Mouse (Mus musculus): ENCODE data around the gene Cux2.
A peak's percentile ranks its signal among the peaks of the same experiment; 100 is the strongest.

Cux2 gene

DNA sequence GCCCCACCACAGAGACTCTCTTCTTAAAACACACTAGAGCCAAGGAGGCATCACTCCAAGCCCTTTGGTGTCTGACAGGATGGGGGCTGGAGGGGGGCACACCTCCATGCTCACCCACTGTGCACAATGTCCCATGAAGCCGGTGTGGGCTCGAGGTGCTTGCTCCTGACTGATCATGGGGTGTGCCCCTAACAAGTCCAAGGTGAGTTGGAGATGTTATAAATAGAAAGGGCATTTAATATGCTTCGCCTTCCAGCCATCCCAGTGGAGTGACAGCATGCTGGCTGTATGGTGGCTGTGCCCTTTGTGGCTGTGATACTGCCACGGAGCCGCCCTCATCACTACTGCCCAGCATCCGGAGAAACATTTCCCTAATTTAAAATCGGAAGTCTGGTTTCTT lies 87.5 kb downstream of the Cux2 start:
- no peak for DNase-seq (ENCODE audit: low spot score)

DNA sequence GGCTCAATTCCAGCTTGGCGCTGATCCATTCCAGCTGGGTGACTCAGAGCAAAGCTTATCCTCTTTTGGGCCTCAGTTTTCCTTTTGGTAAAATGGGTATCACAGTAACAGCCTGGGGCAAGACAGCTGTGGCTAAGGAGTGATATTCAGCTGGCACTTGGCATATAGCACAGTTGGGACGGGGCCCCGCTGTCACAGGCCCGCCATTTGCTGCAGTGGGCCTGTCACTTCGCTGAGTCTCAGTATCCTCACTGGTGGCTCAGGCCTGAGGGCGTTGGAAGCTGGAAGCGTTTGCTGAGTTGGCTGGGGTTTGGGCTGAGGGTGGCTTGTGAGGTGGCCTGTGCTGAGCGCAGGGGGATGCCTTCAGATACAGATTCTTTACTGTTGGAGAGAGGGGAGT lies 88.6 kb downstream of the Cux2 start:
- no peak for DNase-seq (ENCODE audit: low spot score)

DNA sequence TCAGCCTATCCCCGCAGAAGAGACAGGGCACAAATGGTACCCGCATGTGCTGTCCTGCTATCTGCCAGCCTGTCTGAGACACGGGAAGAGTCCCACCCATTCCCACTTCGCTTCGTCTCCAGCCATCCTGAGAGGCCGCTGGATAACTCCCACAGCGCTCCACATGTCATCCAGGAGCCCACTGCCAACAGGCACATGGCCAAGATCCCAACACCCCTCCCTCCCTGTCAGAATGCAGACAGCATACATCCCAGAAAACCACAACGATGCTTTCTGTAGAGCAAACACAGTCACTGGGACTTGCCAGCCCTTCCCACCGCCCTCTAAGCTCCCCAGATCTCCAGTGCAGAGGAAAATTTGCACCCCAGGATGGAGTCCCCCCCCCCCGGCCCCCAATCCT lies 90.2 kb downstream of the Cux2 start:
- DNase-seq (ENCODE audit: low spot score) = no peak

DNA sequence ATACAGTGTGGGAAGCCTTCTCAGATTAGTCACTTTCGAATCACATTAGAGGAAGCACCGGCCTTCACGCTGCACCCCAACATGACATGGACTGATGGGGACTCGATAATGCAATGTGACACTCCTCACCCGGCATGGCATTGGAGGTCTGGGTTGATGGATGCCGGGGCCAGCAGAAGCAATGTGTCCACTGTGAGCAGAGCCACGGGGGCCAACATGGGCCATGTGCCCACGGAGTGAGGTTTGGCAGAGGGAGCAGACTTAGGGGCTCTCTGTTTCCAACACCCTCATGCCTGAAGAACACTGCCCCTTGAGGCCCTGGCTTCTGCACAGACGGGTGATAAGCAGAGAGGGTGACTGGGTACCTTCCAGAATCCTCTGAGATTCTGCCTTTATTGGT lies 91.4 kb downstream of the Cux2 start:
- no peak for DNase-seq (ENCODE audit: low spot score)

DNA sequence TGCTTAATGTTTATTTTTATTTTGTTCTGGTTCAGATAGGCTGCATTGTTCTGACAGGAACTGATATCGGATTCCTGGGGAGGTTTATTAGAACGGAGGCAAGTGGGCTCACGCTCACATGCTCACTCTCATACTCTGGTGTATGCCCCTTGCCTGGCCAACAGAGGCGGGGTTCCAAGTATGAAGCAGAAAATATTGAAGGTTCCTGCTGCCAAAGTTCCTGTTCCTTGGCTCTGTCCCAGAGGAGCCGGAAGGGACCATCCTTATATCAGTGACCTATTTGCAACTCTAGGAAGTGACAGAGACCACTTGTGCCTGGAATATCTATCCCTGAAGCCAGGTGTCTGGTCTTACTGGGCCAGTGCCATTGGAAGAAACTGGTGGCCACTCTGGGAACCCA lies 94.1 kb downstream of the Cux2 start:
- no peak for DNase-seq (ENCODE audit: low spot score)

DNA sequence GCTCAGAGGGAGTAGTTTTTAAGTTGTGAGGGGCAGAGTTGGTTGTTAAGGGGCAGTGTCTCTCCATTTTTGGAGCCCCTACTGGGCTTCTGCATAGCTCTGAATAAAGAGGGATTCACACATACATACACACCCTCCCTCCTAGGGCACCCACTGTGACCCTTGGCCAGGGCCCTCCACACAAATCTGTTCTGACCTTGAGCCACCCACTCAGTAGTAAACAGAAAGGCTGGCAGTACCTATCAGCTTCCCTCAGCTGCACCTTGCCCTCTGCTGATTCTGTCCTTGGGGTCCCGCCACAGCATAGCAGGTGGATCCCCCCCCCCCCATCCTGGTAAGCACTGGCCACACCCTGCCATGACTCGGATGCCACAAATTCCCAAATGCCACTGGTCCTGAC lies 99.7 kb downstream of the Cux2 start:
- no peak for DNase-seq (ENCODE audit: low spot score)

DNA sequence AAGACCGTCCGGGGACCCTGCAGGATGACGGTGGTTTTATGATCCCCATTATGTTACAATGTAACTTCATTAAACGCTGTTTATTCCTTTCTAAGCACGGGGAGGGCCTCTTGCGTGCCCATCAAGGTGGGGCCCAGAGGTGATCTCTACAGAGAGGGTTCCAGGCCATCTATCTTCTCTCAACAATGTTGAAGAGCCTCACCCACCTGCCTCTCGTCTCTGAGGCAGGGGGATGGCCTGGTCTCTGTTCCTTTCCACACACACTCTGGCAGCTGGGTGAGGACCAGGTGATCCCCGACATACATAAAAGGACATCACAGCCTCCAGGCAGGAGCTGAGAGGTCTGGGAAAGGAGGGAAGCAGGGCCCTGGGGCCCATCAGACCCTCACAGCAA lies 100.9 kb downstream of the Cux2 start:
- no peak for DNase-seq (ENCODE audit: low spot score)

DNA sequence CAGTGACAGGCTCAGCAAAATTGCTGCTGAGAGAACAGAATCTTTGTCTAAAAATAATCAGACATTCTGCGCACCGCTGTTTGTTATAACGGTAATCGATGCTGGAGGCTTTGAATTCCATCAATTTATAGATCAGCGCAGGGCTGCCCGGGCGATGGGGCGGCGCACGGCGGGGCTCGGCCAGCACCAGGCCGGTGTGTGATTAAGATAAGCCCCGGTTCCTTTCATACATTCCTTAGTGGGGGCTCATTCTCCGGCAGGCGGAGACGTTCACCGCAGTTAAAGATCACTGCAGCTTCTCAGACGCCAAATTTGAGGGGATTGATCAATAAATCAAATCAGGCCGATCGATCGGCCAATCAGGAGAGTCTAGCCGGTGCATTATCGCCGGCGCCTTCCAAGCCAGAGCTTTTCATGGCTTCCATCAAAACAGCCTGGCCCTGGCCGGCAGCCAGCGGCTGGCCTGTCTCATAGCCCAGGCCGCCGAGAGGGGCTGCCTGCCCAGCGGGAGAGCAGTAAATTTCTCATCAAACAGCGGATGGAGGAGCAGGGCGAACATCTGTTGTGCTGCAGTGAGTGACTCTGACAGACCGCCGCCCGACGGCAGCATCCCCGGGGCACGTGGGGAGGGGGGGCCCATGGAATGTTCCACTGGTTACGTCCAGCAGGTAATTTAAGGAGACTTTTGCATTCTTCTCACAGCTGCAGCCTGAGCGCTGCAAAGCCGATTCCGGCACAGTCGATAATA lies 101.4 kb downstream of the Cux2 start:
- no peak for DNase-seq (ENCODE audit: low spot score)

DNA sequence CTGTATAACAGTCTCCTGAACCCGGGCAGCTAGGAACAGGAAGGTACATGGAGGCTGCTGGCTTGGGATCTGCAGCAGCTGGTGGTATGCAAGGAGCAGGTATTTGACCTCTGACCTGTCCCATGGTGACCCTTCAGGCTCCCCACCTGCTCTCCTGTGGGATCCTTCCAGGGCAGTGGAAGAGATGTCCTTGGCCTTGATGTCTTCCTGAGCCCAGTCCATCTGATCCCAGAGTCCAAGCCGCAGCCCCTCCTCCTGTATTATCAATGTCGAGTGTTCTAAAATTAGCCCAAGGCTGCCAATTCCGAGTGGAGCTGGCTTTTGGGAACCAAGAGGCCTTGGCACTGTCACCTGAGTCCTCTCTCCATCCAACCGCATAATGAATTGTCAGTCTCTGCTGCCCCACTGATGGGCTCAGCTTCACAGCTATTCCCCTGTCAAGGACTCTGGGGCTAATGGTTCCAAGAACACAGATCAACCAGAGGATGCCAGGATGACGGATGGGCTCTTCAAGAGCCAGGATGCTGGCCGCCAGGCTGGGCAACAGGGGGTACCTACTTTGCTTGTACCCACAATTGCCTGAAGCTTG lies 103.2 kb downstream of the Cux2 start:
- no peak for DNase-seq (ENCODE audit: low spot score)

DNA sequence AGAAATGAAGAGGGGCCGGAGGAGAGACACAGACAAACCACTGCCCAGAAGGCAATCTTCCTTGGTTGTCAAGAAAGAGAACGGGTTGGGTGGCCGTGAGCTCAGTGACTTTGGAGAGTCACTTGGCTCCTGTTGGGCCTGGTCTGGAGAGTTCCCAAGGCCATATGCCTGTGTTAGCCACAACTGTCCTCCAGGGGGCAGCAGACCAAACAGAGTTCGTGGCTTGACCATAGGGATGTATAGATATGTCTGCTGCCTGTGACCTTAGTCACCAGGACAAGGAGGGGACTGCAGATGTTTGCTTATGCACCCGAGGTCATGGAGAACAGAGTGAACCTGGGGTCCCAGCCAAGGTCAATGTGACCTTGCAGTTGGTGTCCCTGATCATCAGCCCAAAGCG lies 104.1 kb downstream of the Cux2 start:
- no peak for DNase-seq (ENCODE audit: low spot score)

DNA sequence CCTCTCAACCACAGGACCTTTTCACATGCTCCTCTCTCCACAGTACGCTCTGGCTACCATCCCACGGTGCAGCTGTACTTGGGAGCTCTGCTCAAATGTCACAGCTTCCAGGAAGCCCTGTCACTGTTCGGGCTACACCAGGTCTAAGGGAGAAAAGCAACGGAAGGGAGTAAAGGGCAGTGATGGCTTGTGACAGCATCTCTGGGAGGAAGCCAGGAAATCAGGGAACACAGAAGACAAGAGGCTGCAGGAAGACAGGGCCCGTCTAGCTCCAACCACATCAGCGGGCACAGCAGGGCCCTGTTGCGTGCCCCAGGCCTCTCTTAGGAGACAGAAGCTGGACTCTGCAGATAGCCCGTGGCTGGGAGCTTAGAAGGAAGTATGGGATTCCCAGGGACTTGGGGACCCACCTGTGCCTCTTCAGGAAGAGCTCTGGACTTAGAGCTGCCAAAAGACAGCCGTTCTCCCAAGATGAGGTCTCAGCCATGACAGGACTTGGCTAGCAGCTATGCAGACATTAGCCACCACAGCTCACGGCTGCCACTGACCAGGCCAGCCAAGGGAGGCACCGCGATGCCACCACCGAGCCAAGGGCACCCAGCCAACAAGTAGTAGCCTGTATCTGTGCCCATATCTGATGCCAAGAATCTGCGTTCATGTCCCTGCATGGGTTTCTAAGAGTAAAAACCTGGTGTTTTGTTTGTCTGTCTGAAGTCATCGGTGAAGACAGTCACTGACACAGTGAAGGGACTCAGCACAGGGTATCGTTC lies 105.7 kb downstream of the Cux2 start:
- DNase-seq (ENCODE audit: low spot score) = no peak

DNA sequence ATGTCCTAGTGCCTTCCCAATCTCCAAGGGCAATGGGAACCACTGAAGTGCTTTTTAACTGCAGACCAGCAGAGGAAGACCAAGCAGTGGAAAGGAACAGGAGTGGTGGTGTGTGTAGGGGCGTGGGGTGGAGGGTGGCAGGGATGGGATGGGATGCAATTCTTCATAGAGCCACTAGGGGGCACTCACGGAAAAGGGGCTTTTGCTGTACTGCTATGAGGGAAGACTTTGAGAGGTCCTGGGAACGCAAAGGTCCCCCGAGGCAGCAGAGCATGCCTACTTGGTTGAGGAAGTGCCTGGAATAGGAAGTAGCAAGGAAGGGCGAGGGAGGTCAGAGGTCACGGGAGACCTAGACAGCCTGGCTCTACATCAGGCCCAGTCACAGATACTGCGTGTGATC lies 106.4 kb downstream of the Cux2 start:
- DNase-seq (ENCODE audit: low spot score) = no peak

DNA sequence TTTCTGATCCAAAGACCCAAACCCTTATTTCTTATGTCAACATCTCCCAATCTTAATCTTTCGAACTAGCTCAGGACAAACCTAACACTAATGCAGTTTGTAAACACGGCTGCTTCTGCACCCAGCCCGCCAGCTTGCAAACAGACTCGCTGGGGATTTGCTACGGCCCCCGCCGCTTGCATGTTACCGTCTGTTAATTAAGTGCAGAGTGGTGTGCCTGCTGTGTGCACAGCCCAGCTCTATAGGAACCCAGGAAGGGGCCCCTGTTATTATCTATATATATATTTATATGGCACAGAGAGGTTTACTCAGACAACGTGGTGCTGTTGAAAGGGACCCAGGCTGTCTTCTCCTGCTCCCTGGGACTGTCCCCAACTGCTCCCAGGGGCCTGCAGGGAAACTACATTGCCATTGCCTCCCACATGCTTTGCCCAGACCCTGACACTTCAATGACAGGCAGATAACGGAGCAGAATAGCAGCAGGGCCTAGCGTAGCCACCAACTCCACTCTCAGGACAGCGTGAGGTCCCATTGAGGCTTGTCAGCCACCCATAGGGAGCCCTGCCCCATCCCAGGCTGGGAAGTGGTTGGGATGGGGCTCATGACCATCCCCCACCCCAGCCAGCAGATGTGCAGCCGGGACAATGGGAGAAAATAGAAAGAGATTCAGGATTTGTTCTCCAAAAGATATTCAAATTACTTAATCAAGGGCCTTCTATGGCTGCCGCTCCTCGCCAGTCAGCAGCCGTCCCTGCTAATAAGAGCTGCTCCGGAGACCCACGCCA lies 111.6 kb downstream of the Cux2 start:
- DNase-seq (ENCODE audit: low spot score) = no peak

DNA sequence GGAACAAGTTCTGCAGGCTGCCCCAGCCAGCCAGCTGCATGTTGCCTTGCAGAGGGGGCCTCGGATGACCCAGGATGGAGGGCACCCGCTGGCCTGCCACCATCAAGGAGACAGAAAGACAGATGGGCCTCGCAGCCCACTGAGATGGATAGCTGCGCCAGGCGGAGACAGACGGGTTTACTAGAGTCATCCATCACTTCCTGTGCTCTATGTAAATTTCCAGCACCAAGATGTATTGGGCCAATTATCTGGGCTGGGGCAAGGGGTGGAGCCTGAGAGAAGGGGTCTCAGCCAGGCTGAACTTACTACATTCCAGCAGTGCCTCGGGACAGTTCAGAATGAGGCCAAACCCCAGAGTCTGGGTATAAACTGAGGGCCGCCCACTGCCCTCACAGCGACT lies 119.6 kb downstream of the Cux2 start:
- DNase-seq (ENCODE audit: low spot score) = no peak

DNA sequence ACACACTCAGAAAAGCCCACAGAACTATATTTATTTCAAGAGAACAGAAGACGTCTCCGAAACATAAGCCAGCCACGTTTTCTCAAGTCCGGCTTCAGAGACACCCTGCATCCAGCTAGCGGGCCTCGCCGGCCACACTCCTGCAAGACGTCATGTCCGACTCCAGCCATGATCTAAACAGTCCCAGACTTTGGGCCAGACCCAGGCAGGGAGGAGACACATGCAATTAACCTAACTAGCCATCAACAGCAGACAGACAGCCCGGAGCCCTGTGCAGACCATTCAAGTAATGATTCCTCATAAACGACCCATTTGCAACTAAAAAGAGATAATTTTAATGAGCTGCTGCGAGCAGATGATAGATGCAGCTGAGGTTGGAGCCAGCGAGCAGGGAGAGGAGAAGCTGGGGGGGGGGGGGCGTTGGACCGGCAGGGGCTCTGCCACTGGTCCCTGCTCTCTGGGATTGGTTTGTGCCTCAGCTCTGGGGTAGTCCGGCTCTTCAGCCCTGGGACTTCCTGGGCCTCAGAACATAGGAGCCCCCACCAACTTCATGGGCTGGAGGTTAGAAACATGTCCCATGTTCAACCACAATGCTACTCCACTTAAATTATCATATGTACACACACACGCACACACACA lies 121.4 kb downstream of the Cux2 start:
- DNase-seq (ENCODE audit: low spot score) = no peak

DNA sequence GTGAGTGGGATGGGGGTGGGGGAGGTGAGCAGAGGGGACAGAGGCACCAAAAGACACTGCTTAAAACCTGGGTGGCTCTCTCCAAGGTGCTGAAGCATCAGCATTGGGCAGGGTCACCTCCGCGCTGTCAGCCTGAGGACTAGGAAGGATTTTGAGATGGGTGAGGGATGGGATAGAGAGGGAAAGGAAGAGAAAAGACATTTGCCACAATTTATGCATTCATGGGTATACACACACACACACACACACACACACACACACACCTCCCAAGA lies 123.4 kb downstream of the Cux2 start:
- DNase-seq (ENCODE audit: low spot score) = no peak

DNA sequence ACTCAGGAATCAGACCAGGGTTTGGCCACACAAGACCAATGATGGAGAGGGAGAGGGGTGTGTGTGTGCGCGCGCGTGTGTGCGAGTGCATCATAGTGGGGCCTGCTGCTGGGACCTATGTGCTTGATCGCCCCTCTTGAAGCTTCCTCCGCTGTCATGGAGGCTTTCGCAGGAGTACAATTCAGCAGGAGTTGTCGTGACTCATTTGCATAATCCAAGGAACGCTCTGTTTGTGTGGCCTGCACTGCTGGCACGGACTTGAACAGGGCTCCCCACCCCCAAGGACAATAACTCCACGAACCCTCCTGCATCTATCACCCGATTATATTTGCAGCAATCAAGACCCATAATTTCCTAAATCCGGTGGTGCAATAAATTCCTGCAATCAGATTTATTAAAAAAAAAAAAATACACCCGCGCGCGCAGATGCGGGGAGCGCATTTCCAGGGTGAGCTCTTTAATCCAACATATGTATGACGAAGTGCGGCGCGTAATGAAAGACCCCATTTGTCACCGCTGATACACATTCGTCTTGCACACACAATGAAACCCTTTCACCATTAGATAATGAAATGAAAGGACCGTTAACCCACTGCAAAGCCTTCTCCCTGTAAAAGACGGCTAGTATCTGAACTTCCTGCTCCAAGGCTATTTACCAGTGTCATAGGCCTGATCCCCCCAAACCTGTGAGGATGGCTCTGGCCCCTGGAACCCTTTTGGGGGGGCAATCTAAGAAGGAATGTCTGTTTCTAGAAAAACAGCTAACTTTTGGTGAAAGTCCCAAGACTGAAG lies 124.0 kb downstream of the Cux2 start:
- DNase-seq (ENCODE audit: low spot score) = no peak

DNA sequence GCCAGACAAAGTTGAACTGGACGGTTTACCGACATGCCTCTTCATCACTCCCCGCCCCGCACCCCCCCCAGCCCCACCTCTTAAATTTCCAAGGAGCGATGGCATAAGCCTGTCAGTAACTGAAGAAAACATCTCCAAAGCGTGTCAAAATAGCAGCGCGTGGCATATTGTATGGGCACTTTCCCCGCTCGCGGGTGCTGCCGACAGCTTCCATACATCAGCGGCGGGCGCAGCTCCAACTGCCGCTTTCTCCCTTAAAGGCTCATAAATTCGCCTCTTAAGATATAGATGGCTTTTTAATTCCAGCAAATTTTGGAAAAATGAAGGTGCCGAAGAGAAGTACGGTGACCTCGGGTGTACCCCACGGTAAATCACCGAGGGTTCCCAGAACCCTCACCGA lies 124.6 kb downstream of the Cux2 start:
- no peak for DNase-seq (ENCODE audit: low spot score)

DNA sequence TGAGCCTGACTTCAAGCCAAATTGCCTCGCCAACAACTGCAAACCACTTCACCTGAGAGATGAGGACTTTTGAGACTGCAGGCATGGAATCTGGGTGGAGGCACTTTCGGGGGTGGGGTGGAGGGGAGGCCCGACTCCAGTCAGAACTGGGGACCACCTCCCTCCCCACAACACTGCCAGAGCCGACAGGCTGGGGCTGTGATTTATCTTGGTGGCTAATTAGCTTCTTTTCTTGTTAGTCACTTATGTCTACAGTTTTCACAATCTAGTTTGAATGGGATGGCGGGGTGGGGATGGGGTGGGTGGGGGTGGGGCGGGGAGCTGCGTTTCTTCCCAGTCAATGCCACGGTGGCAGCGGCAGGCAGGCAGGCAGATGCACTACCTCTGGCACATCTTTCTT lies 125.5 kb downstream of the Cux2 start:
- no peak for DNase-seq (ENCODE audit: low spot score)

DNA sequence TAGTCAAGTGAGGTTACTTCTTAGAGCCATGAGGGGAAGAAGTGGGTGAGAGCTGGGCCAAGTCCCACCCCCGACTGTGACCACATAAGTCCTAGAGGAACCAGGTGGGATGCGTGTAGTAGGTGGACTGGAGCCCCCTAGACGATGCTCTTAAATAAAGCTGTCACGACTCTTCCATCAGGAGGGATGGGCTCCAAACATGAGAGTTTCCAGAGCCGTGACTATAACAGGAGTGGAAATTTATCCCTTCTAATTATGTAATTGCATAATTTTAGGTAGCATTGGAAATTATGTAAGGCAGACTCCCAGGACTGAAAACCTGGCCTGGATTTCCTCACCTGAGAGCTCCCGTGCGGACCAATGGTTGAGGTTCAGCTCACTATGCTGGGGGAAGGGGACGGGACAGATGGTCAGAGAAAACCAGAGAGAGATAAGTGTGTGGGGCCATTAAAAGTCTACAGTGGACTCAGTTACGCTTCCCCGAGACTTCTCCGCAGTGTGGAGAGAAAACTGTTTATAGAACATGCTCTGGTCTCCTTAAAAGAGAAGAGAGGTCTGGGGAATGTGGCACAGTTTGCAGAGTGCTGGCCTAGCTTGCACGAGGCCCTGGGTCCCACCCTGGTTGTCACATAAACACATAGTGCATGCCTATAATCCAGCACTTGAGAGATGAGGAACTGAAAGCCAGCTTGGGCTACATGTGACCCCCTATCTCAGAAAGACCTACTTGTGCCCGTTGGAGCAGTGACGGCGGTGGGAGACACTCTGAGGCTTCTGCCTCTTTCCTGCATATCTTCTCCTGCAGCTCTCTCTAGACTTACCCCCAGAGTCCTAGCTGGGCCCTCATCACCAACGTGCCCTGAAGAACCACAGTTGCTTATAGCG lies 126.7 kb downstream of the Cux2 start:
- peak; percentile 30 for DNase-seq (ENCODE audit: low spot score)

DNA sequence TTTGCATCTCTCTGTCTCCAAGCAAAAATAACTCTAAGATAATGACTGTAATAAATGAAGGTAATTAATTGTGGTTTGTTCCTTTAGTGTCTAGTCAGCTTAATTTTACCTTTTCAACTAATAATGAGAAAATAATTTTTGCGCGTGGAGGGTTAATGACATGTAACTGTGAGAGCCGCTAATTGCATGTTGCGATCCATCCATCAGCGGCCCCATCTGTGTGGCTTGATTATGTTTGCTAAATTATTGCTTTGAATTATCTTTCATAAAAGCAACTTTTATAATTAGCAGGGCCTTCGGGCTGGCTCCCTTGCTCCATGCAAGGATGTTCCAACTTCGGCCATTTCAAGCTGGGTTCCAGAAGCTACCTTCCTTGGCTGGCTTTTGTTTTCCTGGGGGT lies 130.7 kb downstream of the Cux2 start:
- DNase-seq (ENCODE audit: low spot score) = no peak
